Mouse (Mus musculus): ENCODE measurements at regions not wholly inside any gene's neighbourhood (a gene's known extent, or its start where the extent isn't known, plus 50 kb on each side); places are given as distances from the start of the nearest gene placed in this dataset.
A peak's percentile ranks its signal among the peaks of the same experiment; 100 is the strongest.

DNA sequence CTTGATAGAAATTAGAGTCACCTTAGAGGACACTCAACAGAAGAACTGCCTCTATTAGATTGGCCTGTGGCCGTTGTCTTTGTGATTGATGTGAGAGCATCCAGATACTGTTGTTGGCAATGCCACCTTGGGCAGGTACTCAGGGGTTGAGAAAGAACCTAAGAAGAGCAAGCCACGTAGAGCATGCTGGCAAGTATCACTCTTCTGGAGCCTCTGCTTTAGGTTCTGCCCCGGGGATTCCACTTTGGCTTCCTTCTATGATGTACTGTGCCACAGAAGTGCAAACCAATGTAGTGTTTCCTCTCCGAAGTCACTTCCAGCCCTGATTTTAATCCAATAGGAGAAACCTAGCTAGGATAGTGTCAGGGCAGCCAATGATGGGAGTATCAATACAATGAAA is 98.3 kb upstream of the Fam84a start:
- DNase-seq (ENCODE audit: low read depth, low spot score) = no peak

DNA sequence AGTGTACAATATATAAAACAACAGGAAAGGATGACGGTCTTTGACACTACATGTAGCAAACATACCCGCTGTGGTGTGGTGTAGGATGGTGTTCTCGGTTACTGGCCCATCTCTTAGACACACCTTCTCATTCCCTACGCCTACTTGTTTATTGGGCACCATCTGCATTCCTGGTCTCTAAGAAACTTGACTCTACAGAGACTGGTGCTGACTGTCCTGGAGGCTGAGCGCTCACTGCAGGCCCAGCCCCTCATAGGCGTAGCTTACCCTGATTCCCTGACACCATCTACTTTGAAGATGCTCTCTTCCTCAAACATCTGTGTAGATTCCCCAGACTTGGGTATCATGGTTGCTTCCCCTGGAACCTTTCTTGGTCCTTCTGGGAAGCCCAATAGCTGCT is 90.9 kb upstream of the Fam84a start:
- peak; percentile 27 for DNase-seq (ENCODE audit: low read depth, low spot score)

DNA sequence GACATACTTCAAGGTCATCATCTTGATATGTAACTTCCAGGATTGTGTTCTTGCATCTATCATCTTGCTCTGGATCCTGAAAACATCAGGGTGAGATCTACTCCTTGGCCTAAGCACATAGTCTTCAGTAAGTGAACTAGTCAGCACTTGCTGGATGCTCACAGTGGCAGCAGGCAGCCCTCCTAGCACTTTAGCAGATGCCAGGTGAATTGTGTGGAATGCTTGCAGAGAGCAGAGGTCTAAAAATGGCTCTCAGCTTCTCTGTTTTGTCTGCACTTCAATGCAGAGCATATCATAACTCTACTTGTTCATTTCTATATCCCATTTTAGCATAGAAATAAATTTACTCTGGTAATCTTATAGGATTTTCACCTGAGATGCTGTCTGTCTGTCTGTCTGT is 85.8 kb upstream of the Fam84a start:
- DNase-seq (ENCODE audit: low read depth, low spot score) = no peak

DNA sequence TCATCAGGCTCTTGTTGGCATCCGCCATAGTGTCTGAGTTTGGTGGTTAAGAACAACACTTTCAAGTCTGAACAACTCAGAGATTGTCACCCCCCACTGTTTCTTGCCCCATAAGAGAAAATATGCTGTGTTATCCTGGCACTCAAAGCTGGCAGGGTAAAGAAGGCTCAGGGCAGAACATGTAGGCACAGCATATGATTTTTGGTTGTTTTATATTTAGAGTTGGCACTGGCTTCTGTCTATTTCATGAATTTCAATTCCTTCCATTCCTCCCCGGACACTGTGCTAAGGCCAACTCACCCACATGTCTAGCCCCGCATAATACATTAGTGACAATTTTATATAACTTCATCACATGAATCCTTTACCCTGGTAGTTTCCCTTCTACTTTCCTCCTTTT is 83.5 kb upstream of the Fam84a start:
- no peak for DNase-seq (ENCODE audit: low read depth, low spot score)

DNA sequence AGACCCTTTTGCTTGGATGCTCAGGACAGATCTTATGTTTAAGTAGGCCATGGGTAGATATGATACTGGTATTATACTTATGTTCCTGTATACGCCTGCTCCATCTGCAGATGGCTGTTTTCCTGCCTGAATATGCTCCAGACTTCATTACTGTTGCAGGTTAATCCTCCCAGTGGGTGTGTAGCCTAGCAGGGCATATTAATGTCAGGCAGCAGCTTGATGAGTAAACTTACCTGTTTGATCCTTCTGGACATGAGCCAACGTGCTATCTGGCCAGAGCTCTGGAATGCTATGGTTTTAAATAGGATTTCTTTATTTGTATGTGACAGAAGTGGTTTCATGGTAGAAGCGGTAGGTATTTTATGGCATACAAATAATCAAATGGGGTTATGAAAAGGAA is 60.8 kb upstream of the Fam84a start:
- DNase-seq (ENCODE audit: low read depth, low spot score) = no peak

DNA sequence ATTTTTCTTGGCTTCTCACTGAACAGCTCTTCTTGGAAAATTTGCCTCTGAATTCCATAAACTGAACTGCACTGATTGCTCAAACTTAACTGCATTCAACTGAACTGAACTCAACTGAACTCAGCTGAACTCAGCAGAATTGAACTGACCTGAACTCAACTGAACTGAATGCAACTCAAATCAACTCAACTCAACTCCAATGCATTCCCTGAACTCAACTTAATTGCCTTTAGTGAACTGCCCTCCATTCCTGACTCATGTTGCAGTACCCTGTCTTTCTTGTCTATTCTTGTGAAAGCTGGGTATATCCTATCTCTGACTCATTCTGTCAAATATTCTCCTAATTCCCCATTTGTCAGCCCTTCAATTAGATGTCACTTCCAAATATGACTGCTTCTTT is 58.0 kb upstream of the Fam84a start:
- DNase-seq (ENCODE audit: low read depth, low spot score) = no peak

DNA sequence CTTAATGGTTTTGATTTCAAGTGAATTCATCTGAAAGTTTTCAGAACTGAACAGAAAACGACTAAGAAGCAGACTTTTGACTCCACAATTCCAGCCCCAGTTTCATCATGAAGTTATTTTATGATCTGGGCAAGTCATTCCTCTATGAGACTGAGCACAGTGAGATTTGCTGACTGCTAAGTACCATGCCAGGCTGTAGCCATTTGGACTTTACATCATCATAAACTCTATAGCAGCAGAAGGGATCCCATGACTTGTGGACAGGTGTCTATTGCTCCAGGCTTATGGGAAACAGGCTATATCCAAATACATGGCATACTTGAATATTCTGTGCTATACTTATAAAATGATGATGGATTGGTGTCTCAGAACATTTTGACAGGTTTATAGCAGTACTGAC is 55.4 kb upstream of the Fam84a start:
- DNase-seq (ENCODE audit: low read depth, low spot score) = no peak

DNA sequence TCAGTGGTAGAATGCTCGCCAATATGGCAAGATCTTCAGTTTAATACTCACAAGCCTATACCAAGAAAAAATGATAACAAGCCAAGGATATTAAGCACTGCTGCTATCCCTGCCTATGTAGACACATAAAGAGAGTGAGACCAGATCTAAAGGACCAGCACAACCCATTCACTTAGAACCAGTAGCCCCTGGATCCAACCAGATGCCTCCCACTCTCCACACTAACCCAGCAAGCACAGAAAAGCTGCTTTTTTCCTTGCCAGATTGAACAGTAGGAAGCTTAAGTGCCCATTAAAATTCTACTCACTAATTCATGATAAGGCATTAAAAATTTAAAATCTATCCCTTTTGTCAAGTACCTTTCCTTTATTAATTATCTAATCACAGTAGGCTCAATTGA is 52.6 kb upstream of the Fam84a start:
- DNase-seq (ENCODE audit: low read depth, low spot score) = no peak
